Mouse (Mus musculus) layer of hippocampus, adult 2 months (tissue): Measurements from ENCODE around the gene Gm9913. TPM values are rescaled to one million over a fixed set of nuclear protein-coding genes. Genes with fewer than 3 reads are reported as not detected.

Experiments used
- DNase-seq, 2 experiments: peaks; one replicate each; pipeline ENCODE4 v3.0.0; 2022; ENCODE audit warnings: low spot score in 2 of 2
- H3K27ac ChIP-seq: fragments of 200-600 bp; 2 replicates; pipeline ENCODE4 v1.8.1; 2022
- H3K4me3 ChIP-seq: fragments of 200-600 bp; 2 replicates; pipeline ENCODE4 v1.8.1; 2022; ENCODE audit warnings: mild to moderate bottlenecking
- CTCF ChIP-seq: fragments of 200-600 bp; conservative IDR thresholded peaks from 2 replicates; pipeline ENCODE4 v1.8.1; 2022; ENCODE audit warnings: antibody characterized with exemption, mild to moderate bottlenecking, moderate library complexity
- total RNA-seq, 2 experiments: library from RNA; stranded (reverse); gene quantifications; 2 replicates each; pipeline ENCODE4 v1.2.3; 2021

The Gm9913 gene
- total RNA-seq, 2 experiments from 2014 or later, result 0.33 to 0.49 TPM

DNA sequence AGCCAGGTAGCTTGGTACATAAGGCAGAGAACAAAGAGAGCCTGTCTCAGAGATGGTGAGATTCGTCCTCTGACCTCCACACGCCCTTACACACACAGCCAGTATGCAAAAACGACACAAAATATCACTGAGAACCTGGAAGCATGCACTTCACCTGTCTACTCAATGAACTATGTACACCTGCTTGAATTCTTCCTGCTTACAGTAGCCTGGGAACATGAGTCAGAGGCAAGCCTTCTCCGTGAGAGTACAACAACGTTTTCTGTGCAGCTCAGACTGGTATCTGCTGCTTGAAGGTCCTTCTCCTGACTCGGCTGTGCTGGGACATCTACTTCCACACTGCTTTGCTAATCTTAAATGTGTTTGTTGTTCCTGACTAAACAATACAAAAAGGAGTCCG is 36.6 kb downstream of the Gm9913 start:
- H3K4me3 ChIP-seq, result no peak overlapping the region
- H3K27ac ChIP-seq, result no peak overlapping the region
- no peak for TF ChIP-seq CTCF
- no peak for DNase-seq

DNA sequence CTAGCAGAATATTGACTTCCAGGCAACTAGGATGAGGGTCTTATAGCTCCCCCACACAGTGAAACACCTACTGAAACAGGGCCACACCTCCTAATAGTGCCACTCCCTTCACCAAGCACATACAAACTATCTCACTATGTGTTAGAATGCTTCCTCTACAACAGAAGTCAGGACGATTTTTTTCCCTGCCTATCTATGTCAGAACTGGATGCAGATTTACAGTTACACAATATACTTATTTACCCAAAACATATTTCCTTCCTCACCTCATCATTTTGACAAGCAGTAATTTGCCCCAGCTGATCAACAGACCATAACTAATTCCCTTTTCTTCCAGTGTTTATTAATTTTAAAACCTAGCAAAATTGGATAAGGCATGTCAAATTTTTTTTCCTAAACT is 38.8 kb downstream of the Gm9913 start:
- no peak overlapping the region for H3K27ac ChIP-seq
- no peak overlapping the region for H3K4me3 ChIP-seq
- no peak for TF ChIP-seq CTCF
- DNase-seq, result no peak

DNA sequence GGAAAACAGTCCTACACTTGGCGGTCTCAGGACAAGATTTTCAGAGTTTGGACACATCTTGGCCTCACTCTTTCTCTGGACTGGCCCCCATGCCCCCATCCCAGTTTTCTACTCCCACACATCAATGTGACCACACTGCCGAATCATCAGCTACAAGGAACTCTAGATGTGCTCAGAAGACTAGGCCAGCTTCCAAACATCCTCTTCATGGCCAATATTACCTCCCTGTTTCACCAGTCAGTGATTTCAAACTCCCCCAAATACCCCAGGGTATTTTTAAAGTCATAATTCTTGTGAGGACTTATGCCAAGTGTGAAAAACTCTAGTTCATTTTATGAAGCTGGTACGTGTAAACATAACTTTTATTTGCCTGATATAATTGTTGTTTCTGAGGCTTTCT is 40.1 kb downstream of the Gm9913 start:
- Histone ChIP-seq H3K4me3 (no peak overlapping the region), H3K27ac (no peak overlapping the region)
- DNase-seq, result no peak
- no peak for TF ChIP-seq CTCF

DNA sequence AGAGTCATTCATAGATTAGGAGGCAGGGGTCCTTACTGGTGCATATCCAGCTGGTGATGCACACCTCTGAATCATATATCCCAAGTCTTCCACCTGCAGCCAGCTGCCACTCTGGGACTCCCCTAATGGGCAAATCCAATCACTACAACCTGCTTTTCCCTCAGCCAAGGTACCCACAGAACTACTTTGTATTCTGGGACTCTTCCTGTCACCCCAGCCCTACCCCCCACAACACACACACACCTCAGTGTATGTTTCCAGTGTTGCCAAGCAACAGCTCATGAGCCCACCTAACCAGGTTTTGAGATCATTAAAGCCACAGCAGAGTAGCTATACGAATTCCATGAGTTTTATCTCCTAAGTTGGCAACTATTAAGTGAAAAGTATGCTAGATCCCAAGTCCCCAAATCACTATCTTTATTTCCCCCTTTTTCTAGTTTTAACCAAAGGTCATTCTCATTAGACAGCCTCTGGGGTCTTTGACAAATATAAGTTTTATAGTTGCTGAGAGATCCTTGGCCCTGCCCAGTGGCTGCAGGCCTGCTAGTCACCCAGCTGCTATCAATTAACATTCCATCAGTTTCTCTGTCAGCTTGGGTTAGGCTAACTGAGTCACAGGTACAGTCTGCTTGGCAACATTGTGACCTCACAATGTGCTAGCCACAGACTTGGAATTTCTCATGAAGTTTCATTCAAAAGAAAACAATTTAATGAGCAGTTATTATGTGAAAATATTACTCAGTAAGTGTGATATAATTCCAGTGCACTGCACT is 44.1 kb downstream of the Gm9913 start:
- H3K27ac ChIP-seq, result no peak overlapping the region
- DNase-seq, result no peak
- no peak for TF ChIP-seq CTCF
- H3K4me3 ChIP-seq, result no peak overlapping the region

DNA sequence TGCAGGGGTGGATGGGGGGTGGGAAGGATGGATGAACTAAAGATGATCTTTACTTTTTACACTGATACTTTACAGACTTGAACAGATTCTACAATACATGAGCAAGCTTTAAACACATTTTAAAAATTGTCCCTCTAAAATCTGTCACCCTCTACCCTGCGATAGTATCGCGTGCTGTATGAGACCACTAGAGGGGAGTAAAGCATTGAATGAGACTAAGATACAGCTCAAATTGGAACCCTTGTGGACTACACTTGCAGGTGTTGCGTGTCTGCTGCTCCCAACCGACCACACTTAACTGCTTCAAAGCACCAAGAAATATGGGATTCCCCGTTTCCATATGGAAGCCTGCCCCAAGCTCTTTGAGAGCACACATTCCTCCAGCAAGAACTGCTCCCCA is 50.9 kb downstream of the Gm9913 start:
- no peak overlapping the region for H3K27ac ChIP-seq
- no peak overlapping the region for H3K4me3 ChIP-seq
- TF ChIP-seq CTCF, result peak; percentile 55
- DNase-seq, result no peak

Other genes starting within 250 kb of the Gm9913 start
- gene Fbn1, start 2.9 kb downstream of the Gm9913 start, total RNA-seq, result 10 to 100 TPM in 1 of 2 experiments, 1 to 10 TPM in 1; 8.7 to 10.4 TPM
- gene Cep152, start 120.0 kb downstream of the Gm9913 start, total RNA-seq, result 1 to 10 TPM; 3.2 to 4.1 TPM
- 100 to 1,000 TPM; 246 to 261 TPM for gene Eid1, start 168.0 kb downstream of the Gm9913 start, total RNA-seq
- 1 to 10 TPM; 4.1 to 4.2 TPM for gene Shc4, start 219.1 kb downstream of the Gm9913 start, total RNA-seq